Mouse (Mus musculus) intestine, embryonic 14.5 days (tissue): ENCODE data around the gene Bcl2a1a. TPM values are rescaled to one million over a fixed set of nuclear protein-coding genes. Genes with fewer than 3 reads are reported as not detected.
"Not testable (repeated sequence)": the region's sequence is repeated elsewhere in the genome, so short reads cannot be mapped to it uniquely, and the experiment has no call there.

Source experiments
- ATAC-seq: fragments of 200-750 bp; cut with Nextera tagmentation; replicated peaks from 2 replicates; pipeline ENCODE4 v1.8.0; 2017; ENCODE audit warnings: low read depth, moderate number of reproducible peaks, moderate TSS enrichment, moderate library complexity; ENCODE audit not compliant: low FRiP score, low TSS enrichment
- DNase-seq: peaks from one replicate; pipeline ENCODE4 v3.0.0-alpha.2; 2018; ENCODE audit warnings: low spot score
- H3K27ac ChIP-seq: fragments of 300-500 bp; sonication (generic); 2 replicates; pipeline ENCODE4 v1.5.1; 2014; ENCODE audit warnings: low read depth, mild to moderate bottlenecking, control low read depth
- H3K27me3 ChIP-seq: fragments of 300-500 bp; sonication (generic); replicated peaks from 2 replicates; pipeline ENCODE4 v1.6.1; 2014; ENCODE audit warnings: low read length, control low read depth; ENCODE audit not compliant: control insufficient read depth, insufficient read depth
- H3K36me3 ChIP-seq: fragments of 300-500 bp; sonication (generic); 2 replicates; pipeline ENCODE4 v1.6.1; 2014; ENCODE audit warnings: low read length, control low read depth; ENCODE audit not compliant: control insufficient read depth, insufficient read depth
- H3K4me1 ChIP-seq: fragments of 300-500 bp; sonication (generic); replicated peaks from 2 replicates; pipeline ENCODE4 v1.6.1; 2014; ENCODE audit warnings: low read length, control low read depth, mixed read lengths; ENCODE audit not compliant: control insufficient read depth, insufficient read depth
- H3K4me2 ChIP-seq: fragments of 300-500 bp; sonication (generic); 2 replicates; pipeline ENCODE4 v1.6.1; 2014; ENCODE audit warnings: low read length
- H3K4me3 ChIP-seq: fragments of 300-500 bp; sonication (generic); 2 replicates; pipeline ENCODE4 v1.5.1; 2014; ENCODE audit warnings: low read depth, low read length, control low read depth, mixed read lengths
- H3K9ac ChIP-seq: fragments of 300-500 bp; sonication (generic); 2 replicates; pipeline ENCODE4 v1.6.1; 2014; ENCODE audit warnings: mild to moderate bottlenecking, low read length
- H3K9me3 ChIP-seq: fragments of 300-500 bp; sonication (generic); 2 replicates; pipeline ENCODE4 v1.6.1; 2016; ENCODE audit warnings: low read length, control low read depth; ENCODE audit not compliant: control insufficient read depth
- WGBS: fragments of 180-500 bp; shearing (Covaris S2); extraction: QIAGEN DNeasy Blood & Tissue Kit; methylation state at CpG from one replicate; pipeline ENCODE4 v1.1.7; 2014; 5-methylcytosine and 5-hydroxymethylcytosine counted together
- polyA plus RNA-seq: library from polyadenylated mRNA; unstranded; fragments of >200 nt; fragmentation: Nextera tagmentation; extraction: Ambion mirVana; gene quantifications from 2 replicates; pipeline ENCODE4 v1.2.1, GENCODE M21; 2014

Gene Bcl2a1a
- polyA plus RNA-seq = 1.3 and 2.3 TPM in 2 replicates

DNA sequence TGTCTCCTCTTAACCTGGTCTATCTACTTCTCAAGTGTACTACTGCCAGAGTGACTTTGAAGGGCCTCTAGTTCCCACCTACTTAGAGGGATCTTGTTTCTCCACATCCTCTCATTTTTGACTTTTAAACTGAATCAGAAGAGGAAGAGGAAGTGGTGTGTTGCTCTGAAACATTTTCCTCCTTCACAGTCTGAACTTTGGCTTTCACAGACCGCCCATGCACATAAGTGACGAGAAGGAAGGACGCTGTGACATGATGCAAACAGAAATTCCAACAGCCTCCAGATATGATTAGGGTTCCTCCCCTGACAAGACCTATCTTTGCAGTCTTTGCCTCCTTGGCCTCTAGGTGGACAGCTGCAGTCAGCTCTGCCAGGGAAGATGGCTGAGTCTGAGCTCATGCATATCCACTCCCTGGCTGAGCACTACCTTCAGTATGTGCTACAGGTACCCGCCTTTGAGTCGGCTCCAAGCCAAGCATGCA lies at the start of gene Bcl2a1a:
TSS of gene Bcl2a1a (plus strand) at position 231 of the 484 bp plus-strand sequence.
- not testable (repeated sequence) for H3K4me1 ChIP-seq, H3K27ac ChIP-seq, H3K36me3 ChIP-seq, DNase-seq, H3K4me2 ChIP-seq, ATAC-seq, H3K27me3 ChIP-seq, H3K4me3 ChIP-seq, H3K9me3 ChIP-seq, H3K9ac ChIP-seq
- 81% methylated on average over 5 of the region's 5 CpGs for WGBS

DNA sequence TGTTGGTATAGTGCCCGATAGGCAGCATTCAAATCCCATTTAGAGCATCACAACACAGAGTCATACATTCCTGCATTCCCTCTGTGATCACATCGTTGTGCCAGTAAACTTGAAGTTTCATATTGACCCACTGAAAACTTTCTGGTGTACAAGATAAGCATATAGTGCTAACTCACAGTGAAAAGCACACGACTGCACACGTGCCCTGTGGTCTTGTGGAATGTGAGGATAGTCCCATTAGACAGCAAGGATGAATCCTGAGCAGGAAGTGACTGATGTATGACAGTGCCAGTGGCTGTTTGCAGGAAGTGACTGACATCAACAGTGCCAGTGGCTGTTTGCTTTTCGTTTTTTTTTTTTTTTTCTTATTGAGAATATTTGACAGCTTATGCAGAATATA lies 40.1 kb upstream of the Bcl2a1a start:
- not testable (repeated sequence) for DNase-seq, H3K4me1 ChIP-seq, H3K36me3 ChIP-seq, H3K27ac ChIP-seq, H3K27me3 ChIP-seq, H3K9me3 ChIP-seq, H3K9ac ChIP-seq, H3K4me3 ChIP-seq, ATAC-seq, H3K4me2 ChIP-seq
- 79% methylated on average over 4 of the region's 5 CpGs for WGBS

DNA sequence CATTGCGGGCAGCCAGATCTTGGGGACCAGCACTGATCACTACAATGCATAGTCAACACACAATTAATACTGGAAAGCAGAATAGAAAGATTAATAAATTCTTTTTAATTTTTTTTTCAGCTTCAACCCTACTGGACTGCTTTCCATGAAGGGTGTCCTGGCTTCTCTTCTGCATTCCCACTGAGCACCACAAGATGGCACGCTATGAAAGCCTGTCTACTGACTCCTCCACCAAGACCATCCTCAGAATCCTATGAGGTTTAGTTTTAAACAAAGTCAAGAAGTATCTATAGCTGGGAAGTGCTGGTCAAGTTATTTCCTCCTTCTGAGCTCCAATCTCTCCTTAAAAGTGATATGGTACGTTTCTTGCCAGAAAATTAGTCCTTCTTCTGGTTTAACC lies 18.4 kb upstream of the Bcl2a1a start:
- not testable (repeated sequence) for H3K4me3 ChIP-seq, H3K4me2 ChIP-seq, H3K9ac ChIP-seq, ATAC-seq, H3K9me3 ChIP-seq, DNase-seq, H3K27me3 ChIP-seq, H3K27ac ChIP-seq, H3K36me3 ChIP-seq, H3K4me1 ChIP-seq
- WGBS = 5% methylated on average over 1 of the region's 3 CpGs

DNA sequence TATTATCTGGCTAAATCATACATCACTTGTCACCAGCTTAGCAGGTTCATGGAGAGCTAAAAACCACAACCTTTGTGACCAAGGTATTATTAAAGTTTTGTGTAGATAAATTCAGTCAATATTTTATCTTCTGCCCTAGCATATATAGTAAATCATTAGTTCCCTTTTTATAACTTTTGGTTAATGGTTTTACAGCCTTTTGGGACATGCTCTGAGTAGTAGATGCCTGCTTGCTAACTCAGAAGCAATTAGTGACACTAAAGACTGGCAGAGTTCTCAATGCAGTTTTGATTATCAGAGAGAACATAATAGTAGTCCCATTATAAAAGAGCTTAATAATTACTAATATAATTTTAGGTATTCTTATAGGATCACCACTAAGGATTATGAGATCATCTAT lies 5.2 kb upstream of the Bcl2a1a start:
- H3K27ac ChIP-seq, H3K27me3 ChIP-seq, H3K9me3 ChIP-seq, H3K4me1 ChIP-seq, ATAC-seq, H3K4me3 ChIP-seq, H3K36me3 ChIP-seq, H3K9ac ChIP-seq, DNase-seq, H3K4me2 ChIP-seq: not testable (repeated sequence)

DNA sequence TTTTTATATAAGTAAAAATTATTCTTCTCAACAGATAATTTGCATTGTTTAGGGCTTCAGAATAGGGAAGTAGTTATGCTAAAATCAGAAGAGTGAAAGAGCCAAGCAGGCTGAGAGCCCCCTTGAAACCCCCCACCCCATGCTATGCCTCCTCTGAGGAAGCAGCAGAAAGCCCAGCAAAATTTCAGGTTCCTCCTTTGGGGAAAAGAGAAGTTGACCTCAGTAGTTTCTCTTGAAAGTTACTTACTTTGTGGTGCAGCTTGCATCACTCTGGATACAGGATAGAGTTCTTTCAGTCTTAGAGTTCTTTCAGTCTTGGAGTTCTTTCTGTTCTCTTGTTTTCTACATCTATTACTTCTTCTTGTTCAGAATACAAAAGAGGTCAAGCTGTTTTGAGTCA lies 3.5 kb upstream of the Bcl2a1a start:
- H3K36me3 ChIP-seq, ATAC-seq, H3K27ac ChIP-seq, H3K27me3 ChIP-seq, H3K9me3 ChIP-seq, H3K4me3 ChIP-seq, H3K4me2 ChIP-seq, H3K4me1 ChIP-seq, DNase-seq, H3K9ac ChIP-seq: not testable (repeated sequence)

DNA sequence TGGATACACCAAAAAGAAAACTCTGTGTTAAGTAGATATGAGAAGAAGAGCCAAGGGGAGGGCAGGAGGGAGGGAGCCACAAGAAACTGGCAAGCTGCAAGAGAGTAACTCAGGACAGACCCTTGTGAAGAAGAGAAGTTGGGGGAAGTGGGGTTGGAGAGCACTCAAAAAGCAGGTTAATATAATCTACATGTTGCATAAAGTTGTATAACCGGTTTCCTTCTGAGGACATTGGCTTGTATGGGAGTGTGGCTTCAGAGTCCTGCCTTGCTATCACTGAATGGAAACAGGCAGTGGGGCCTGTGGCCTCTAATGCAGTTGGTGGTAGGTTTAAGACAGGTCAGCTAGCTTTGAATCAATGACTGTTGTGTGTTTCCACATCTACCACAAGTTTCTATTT lies 1.5 kb upstream of the Bcl2a1a start:
- H3K4me3 ChIP-seq, H3K9ac ChIP-seq, H3K4me2 ChIP-seq, H3K27ac ChIP-seq, H3K27me3 ChIP-seq, DNase-seq, H3K36me3 ChIP-seq, H3K9me3 ChIP-seq, H3K4me1 ChIP-seq: not testable (repeated sequence)
- ATAC-seq = peak; percentile 58; the same call in 1 of the 2 replicates
- WGBS = 71% methylated on average over 1 of the region's 1 CpGs

DNA sequence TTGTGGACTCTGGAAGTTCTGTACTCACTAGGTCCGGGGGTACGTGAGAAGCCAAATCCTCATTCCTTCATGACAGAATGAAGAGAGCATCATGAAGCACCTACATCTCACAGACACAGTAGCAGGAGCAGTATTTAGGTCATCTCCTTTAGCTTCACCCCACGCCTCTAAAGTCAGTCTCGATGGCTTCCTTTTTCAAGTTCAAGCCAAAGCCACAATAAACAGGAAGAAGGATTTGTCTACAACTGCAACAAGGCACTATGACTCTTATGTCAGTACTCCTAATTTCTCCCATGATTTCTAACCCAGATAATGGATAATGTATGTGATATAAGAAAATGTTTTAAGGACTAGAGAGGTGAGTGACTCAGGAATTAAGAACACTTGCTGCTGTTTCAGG lies 665 bp upstream of the Bcl2a1a start:
- H3K36me3 ChIP-seq, H3K4me2 ChIP-seq, H3K9me3 ChIP-seq, ATAC-seq, H3K4me1 ChIP-seq, H3K27ac ChIP-seq, H3K4me3 ChIP-seq, H3K9ac ChIP-seq, DNase-seq, H3K27me3 ChIP-seq: not testable (repeated sequence)
- 93% methylated on average over 2 of the region's 4 CpGs for WGBS

DNA sequence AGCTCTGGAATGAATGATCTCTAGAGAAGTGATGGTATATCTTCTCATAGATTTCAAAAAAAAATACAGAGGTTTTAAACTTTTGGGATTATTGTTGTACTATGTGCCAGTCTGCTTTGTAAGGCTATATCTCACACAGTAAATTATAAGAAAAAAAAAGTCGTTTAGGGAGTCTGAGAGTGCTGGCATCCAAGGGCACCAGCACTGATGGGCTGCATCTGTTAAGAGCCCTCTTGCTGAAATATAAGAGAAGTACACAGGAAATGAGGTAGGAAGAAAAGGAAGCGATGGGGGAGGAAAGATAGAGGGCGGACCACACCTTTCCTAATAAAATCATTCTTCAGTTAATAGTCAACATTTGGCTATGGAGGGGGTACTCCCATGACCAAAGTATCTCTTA lies 2.2 kb downstream of the Bcl2a1a start:
- Histone ChIP-seq H3K27ac (no peak overlapping the region), H3K27me3 (no peaks in the 10 kb centered on the region), H3K4me1 (no peaks in the 10 kb centered on the region), H3K4me3 (no peak overlapping the region), H3K36me3 (no peaks in the 10 kb centered on the region), H3K9me3 (no peaks in the 10 kb centered on the region), H3K4me2 (no peak overlapping the region), H3K9ac (no peak overlapping the region)
- 74% methylated on average over 3 of the region's 3 CpGs for WGBS
- ATAC-seq (no peak), DNase-seq (no peak)

DNA sequence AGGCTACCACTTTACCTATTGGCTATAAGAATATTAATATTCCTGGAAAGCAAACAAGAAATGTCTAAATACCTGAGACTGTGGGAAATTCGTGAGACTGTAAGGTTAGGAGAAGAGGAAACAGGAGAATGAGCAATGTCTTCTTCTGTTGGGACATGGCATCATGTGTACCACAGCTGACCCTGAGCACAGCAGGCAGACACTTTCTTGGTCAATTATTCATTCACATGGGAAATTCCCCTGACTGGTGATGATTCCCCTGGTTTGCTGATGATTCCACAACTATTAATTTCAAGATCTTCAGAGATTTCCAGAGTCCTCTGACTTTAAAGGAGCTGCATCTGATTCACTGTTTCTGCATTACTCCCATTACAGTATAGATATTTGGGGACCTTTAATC lies 3.3 kb downstream of the Bcl2a1a start:
- ATAC-seq, DNase-seq, H3K4me1 ChIP-seq, H3K4me3 ChIP-seq, H3K36me3 ChIP-seq, H3K4me2 ChIP-seq, H3K9me3 ChIP-seq, H3K9ac ChIP-seq, H3K27ac ChIP-seq, H3K27me3 ChIP-seq: not testable (repeated sequence)
- WGBS = 63% methylated on average over 1 of the region's 1 CpGs
